Mouse (Mus musculus): ENCODE data around the gene Trmu.

DNA sequence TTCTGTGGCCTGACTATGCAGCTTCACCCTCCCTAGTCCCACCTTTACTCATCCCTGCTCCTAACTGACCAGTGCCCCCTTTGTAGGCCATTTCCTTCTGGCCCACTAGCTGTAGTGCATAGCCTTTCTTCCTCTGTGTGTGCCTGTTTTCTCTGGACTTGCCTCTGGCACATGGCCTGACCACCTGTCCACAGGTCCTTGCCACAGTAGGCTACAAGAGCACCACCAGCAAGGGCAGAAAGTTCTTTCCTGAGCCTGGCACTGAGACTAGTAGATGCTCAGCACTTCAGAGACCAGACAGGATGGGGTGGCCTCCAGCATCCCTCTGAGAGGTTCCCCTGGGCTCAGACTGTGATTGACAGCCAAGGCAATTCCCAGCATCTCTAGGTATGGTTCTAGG lies 34.0 kb upstream of the Trmu start:
- TF ChIP-seq CTCF (IDR thresholded peaks at IDR 0.05; ENCODE audit: insufficient read depth, low read depth, low read length) (no peak), POLR2A (IDR thresholded peaks at IDR 0.05; ENCODE audit: insufficient read depth, low read depth, low read length) (no peak)
